Mouse (Mus musculus) CH12.LX (cell line): ENCODE measurements at regions not wholly inside any gene's neighbourhood (a gene's known extent, or its start where the extent isn't known, plus 50 kb on each side); places are given as distances from the start of the nearest gene placed in this dataset.

Experiments
- CHD2 ChIP-seq: IDR thresholded peaks from 2 replicates; pipeline ENCODE4 v1.6.1; 2011; ENCODE audit warnings: low read length, improper control_type of control experiment
- CTCF ChIP-seq, 2 experiments: IDR thresholded peaks in 1 of 2; conservative IDR thresholded peaks in 1 of 2; 2 replicates each; pipeline ENCODE4 v1.5.1; 2011 to 2012; ENCODE audit warnings: low read depth in 2 of 2, low read length in 2 of 2, improper control_type of control experiment in 1 of 2, inconsistent platforms in 1 of 2, mild to moderate bottlenecking in 1 of 2, moderate library complexity in 1 of 2
- E2F4 ChIP-seq: IDR thresholded peaks from 2 replicates; pipeline ENCODE4 v1.6.1; 2011; ENCODE audit warnings: low read depth, low read length, improper control_type of control experiment; ENCODE audit not compliant: insufficient replicate concordance
- EP300 ChIP-seq: IDR thresholded peaks from 2 replicates; pipeline ENCODE4 v1.6.1; 2011; ENCODE audit warnings: low read length, improper control_type of control experiment
- GABPA ChIP-seq: IDR thresholded peaks from 2 replicates; pipeline ENCODE4 v1.6.1; 2012; ENCODE audit warnings: low read depth, low read length, improper control_type of control experiment, inconsistent platforms; ENCODE audit not compliant: insufficient replicate concordance
- HCFC1 ChIP-seq: IDR thresholded peaks from 2 replicates; pipeline ENCODE4 v1.6.1; 2012; ENCODE audit warnings: low read depth, mild to moderate bottlenecking, inconsistent platforms, low read length, improper control_type of control experiment
- MAZ ChIP-seq: IDR thresholded peaks from 2 replicates; pipeline ENCODE4 v1.6.1; 2012; ENCODE audit warnings: low read depth, mild to moderate bottlenecking, inconsistent platforms, low read length, improper control_type of control experiment, moderate library complexity
- MEF2A ChIP-seq: IDR thresholded peaks from 2 replicates; pipeline ENCODE4 v1.6.1; 2014; ENCODE audit warnings: low read depth, mild to moderate bottlenecking, inconsistent platforms, low read length, improper control_type of control experiment, borderline replicate concordance
- MXI1 ChIP-seq: IDR thresholded peaks from 2 replicates; pipeline ENCODE4 v1.6.1; 2011; ENCODE audit warnings: mild to moderate bottlenecking, low read depth, low read length, improper control_type of control experiment
- NELFE ChIP-seq: IDR thresholded peaks from 2 replicates; pipeline ENCODE4 v1.6.1; 2011; ENCODE audit warnings: low read depth, low read length, improper control_type of control experiment
- POLR2A ChIP-seq: IDR thresholded peaks from 2 replicates; pipeline ENCODE4 v1.6.1; 2011; ENCODE audit warnings: low read depth, mild to moderate bottlenecking, improper control_type of control experiment, low read length
- POLR2AphosphoS2 ChIP-seq: IDR thresholded peaks from 2 replicates; pipeline ENCODE4 v1.6.1; 2011; ENCODE audit warnings: low read depth, low read length, improper control_type of control experiment

GRCm38 (mm10) chr6:139214488-139214887 lies 287.3 kb downstream of the Rergl start:
- TF ChIP-seq POLR2A (no peak), E2F4 (no peak), EP300 (no peak), NELFE (no peak), MEF2A (no peak), CTCF (conservative IDR thresholded peaks at IDR 0.05 in 1 of 2, IDR thresholded peaks at IDR 0.05 in 1 of 2; ENCODE audit: low read depth in 2 of 2, low read length in 2 of 2) (no peak), GABPA (no peak), MXI1 (no peak), HCFC1 (no peak), CHD2 (no peak), MAZ (no peak), POLR2AphosphoS2 (no peak)
